Mouse (Mus musculus): ENCODE data around the gene Iqsec3.

GRCm38 (mm10) chr6:121498819-121499535, 25.5 kb upstream of the Iqsec3 start:
- TF ChIP-seq MAFK (IDR thresholded peaks at IDR 0.05; ENCODE audit: insufficient read depth, low read depth, low read length) (no peak), ZNF384 (IDR thresholded peaks at IDR 0.05; ENCODE audit: low read depth, low read length) (no peak), ZC3H11A (IDR thresholded peaks at IDR 0.05; ENCODE audit: borderline replicate concordance, low read depth, low read length) (no peak), CHD2 (IDR thresholded peaks at IDR 0.05; ENCODE audit: low read depth, low read length) (no peak)
